Mouse (Mus musculus): Measurements from ENCODE around the gene Cnot6l.
A peak's percentile ranks its signal among the peaks of the same experiment; 100 is the strongest.

The Cnot6l gene

GRCm38 (mm10) chr5:96164021-96164411 is at the start of gene Cnot6l:
Gene Cnot6l, minus strand, starts transcription at chr5:96164171.
- DNase-seq (ENCODE audit: low read depth): no peak

GRCm38 (mm10) chr5:96209916-96210583 is 46.1 kb upstream of the Cnot6l start:
- DNase-seq (ENCODE audit: low read depth): peak; percentile 93

GRCm38 (mm10) chr5:96209459-96209858 is 45.5 kb upstream of the Cnot6l start, which contains the start of gene Mrpl1:
Gene Mrpl1, plus strand, starts transcription at chr5:96209493.
- DNase-seq (ENCODE audit: low read depth): no peak

- no peak for DNase-seq (ENCODE audit: low read depth)
These were observed 44.6 kb upstream of the Cnot6l start for GRCm38 (mm10) chr5:96208543-96208942.

GRCm38 (mm10) chr5:96207531-96207930 is 43.6 kb upstream of the Cnot6l start:
- DNase-seq (ENCODE audit: low read depth): no peak

- peak; percentile 40 for DNase-seq (ENCODE audit: low read depth)
These were observed 42.9 kb upstream of the Cnot6l start for GRCm38 (mm10) chr5:96206897-96207296.

- DNase-seq (ENCODE audit: low read depth): no peak
These were observed 37.6 kb upstream of the Cnot6l start for GRCm38 (mm10) chr5:96201462-96202154.

- no peak for DNase-seq (ENCODE audit: low read depth)
These were observed 36.3 kb upstream of the Cnot6l start for GRCm38 (mm10) chr5:96200269-96200668.

GRCm38 (mm10) chr5:96198271-96198670 is 34.3 kb upstream of the Cnot6l start:
- no peak for DNase-seq (ENCODE audit: low read depth)

GRCm38 (mm10) chr5:96196547-96197052 is 32.6 kb upstream of the Cnot6l start:
- DNase-seq (ENCODE audit: low read depth): no peak

GRCm38 (mm10) chr5:96191251-96191650 is 27.3 kb upstream of the Cnot6l start:
- DNase-seq (ENCODE audit: low read depth): no peak

GRCm38 (mm10) chr5:96189761-96190160 is 25.8 kb upstream of the Cnot6l start:
- no peak for DNase-seq (ENCODE audit: low read depth)

- no peak for DNase-seq (ENCODE audit: low read depth)
These were observed 20.0 kb upstream of the Cnot6l start for GRCm38 (mm10) chr5:96183987-96184386.

GRCm38 (mm10) chr5:96183211-96183610 is 19.2 kb upstream of the Cnot6l start:
- DNase-seq (ENCODE audit: low read depth): no peak

- no peak for DNase-seq (ENCODE audit: low read depth)
These were observed 12.9 kb upstream of the Cnot6l start for GRCm38 (mm10) chr5:96176879-96177358.

GRCm38 (mm10) chr5:96176121-96176520 is 12.2 kb upstream of the Cnot6l start:
- DNase-seq (ENCODE audit: low read depth): no peak

- DNase-seq (ENCODE audit: low read depth): no peak
These were observed 7.8 kb upstream of the Cnot6l start for GRCm38 (mm10) chr5:96171765-96172164.

- DNase-seq (ENCODE audit: low read depth): no peak
These were observed 6.5 kb upstream of the Cnot6l start for GRCm38 (mm10) chr5:96170443-96170842.

GRCm38 (mm10) chr5:96166761-96167160 is 2.8 kb upstream of the Cnot6l start:
- DNase-seq (ENCODE audit: low read depth): no peak

GRCm38 (mm10) chr5:96163396-96164020 is 463 bp downstream of the Cnot6l start:
- no peak for DNase-seq (ENCODE audit: low read depth)

- DNase-seq (ENCODE audit: low read depth): peak; percentile 58
These were observed 1.3 kb downstream of the Cnot6l start for GRCm38 (mm10) chr5:96162399-96163331.

All from fibroblast of lung, adult 2 months (primary cell).